Mouse (Mus musculus) megakaryocyte-erythroid progenitor cell, adult 5-6 weeks (primary cell): ENCODE measurements around the gene Anks1b. TPM values are rescaled to one million over a fixed set of nuclear protein-coding genes. Genes with fewer than 3 reads are reported as not detected.

Experiments
- total RNA-seq, 2 experiments: library from RNA; stranded (forward) in 1 of 2; stranded (reverse) in 1 of 2; fragments of 200-1000, 215-1000 nt in 1 of 2; fragments of >200 nt in 1 of 2; fragmentation: Nextera tagmentation in 1 of 2; gene quantifications; 2 replicates each; pipeline ENCODE4 v1.2.3; 2014 to 2017

Anks1b gene
- total RNA-seq, 2 experiments from 2014 or later = not detected

Other genes starting within 250 kb of the Anks1b start
- 34.0 and 50.8 TPM in 2 replicates for gene Scyl2, start 187.2 kb upstream of the Anks1b start, total RNA-seq (2014; fragmentation: Nextera tagmentation)
- gene Scyl2, start 187.2 kb upstream of the Anks1b start, total RNA-seq (2017) = 45.7 and 52.7 TPM in 2 replicates
- gene Actr6, start 141.2 kb upstream of the Anks1b start, total RNA-seq (2014; fragmentation: Nextera tagmentation) = 21.0 and 21.7 TPM in 2 replicates
- gene Actr6, start 141.2 kb upstream of the Anks1b start, total RNA-seq (2017) = 10.4 and 22.4 TPM in 2 replicates
- 30.8 and 43.8 TPM in 2 replicates for gene Uhrf1bp1l, start 128.5 kb upstream of the Anks1b start, total RNA-seq (2014; fragmentation: Nextera tagmentation)
- 23.7 and 44.3 TPM in 2 replicates for gene Uhrf1bp1l, start 128.5 kb upstream of the Anks1b start, total RNA-seq (2017)